Mouse (Mus musculus): ENCODE data around the gene Myh10.
A peak's percentile ranks its signal among the peaks of the same experiment; 100 is the strongest.

Gene Myh10

DNA sequence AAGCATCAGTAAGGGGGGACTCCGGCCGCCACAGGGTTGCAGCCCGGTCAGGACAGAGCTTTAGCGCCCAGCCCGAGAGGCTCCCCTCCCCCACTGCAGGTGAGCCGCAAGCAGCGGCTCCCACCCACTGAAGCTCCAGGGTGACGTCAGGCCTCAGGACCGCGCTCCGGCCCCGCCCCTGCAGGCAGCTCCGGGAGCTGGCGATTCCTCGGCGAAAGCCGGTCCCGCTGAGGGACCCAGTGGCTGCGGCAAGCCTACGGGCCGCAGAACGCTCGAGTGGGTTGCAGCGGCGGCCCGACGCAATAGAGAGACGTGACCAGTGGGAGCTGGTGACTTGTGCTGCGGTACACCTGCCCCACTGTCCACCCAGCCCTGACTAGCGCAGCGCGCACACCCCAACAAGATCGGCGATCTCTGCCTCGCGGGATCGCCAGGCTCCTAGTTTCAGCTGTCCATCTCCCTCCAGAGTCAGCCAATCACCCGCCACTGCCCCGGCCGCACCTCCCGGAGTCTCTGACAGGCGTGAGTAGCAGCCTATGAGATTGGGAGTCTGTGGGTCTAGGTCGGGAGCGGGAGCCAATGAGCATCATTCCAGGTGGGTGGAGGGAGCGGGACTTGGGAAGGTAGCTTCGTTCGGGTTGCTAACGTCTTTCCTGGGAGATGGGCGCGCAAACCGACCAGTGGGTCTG, at the start of gene Myh10:
TSS of gene Myh10 (plus strand) at position 239 of the 689 bp plus-strand sequence.
- DNase-seq (ENCODE audit: low read depth, low spot score) = peak; percentile 100

DNA sequence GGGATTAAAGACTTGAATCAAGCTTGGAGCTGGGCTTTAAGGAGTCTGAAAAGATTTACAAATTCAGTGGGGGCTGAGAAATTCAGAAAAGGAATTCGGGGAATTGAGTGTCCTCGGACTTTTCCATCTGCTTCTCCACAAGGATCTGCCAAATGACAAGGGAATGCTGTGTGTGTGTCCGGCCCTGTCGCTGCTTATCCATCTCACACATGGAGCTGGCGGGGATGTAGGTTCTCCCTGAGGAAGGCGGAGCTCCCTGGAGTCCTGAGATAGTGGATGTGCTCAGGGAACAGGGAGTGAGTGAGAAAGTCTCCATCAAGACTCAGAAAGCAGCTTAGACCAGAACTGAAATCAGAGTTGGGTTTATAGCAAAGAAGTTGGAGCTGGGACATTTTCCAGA, 46.6 kb upstream of the Myh10 start:
- no peak for DNase-seq (ENCODE audit: low read depth, low spot score)

DNA sequence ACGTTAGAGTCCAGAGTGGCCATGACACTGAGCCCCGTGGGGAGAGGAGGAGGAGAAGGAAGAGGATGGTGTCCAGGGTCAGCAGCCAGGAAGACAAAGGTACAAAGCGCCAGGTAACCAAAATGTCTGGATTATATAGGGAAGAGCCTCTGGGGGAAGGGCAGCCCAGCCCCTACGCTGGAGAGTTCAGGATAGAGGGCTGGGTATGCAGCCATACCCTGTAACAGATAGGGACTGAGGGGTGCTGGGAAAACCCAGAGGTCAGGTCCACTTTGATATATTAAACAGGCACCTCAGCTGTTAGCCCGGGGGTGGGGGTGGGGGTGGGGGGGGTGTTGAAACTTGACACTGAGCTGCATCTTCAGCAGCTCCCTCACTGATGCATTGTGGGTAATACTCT, 43.6 kb upstream of the Myh10 start:
- DNase-seq (ENCODE audit: low read depth, low spot score) = no peak

DNA sequence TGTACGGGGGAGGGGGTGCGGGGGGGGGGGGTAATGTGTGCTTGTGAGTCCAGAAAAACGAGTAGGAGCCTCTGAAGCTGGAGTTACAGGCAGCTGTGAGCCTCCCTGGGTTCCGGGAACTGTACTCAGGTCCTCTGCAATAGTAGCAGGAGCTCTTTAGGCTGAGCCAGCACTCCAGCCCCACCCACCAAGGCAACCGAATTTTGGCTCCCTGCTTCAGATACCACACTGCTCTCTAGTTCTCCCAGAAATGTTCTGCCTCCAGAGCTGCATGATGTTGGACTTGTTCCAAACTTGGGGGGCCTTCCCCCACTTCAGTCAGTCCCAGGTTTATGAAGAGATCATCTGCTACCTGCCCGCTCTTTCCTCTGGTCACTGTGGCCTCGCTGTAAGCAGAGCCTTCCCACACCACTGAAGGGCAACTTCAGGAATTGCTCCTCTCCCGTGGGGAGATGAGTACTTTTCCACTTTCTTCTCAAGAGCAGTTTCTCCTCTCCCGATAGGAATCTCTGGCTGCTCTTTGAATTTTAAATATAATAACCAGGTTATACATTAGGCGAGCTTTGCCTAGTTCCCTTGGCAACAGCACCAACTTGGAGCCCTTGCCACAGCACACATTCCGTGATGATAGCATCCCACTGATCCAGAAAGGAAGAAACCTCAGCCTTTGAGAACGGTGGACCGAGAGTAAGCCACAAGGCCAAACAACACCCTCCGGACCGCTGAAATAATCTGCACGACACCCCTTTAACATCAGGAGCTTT, 42.8 kb upstream of the Myh10 start:
- DNase-seq (ENCODE audit: low read depth, low spot score) = peak; percentile 50

DNA sequence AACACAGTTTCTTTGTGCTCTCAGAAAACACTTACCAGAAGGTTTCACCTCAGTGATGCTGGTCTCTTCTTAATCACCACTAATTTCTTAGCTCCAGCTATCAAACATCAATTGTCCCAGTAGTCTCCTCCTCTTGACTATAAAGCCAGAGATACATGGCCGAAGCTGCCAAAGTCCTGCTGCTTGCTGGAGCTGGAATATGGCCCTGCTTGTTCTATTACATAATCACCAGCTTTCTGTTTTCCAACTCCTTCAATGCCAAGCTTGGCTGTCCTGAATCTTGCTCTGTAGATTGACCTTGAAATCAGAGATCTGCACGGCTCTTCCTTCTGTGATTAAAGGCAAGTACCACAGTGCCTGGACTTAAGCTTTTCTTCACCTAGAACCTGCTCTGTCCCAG, 39.8 kb upstream of the Myh10 start:
- DNase-seq (ENCODE audit: low read depth, low spot score) = no peak

DNA sequence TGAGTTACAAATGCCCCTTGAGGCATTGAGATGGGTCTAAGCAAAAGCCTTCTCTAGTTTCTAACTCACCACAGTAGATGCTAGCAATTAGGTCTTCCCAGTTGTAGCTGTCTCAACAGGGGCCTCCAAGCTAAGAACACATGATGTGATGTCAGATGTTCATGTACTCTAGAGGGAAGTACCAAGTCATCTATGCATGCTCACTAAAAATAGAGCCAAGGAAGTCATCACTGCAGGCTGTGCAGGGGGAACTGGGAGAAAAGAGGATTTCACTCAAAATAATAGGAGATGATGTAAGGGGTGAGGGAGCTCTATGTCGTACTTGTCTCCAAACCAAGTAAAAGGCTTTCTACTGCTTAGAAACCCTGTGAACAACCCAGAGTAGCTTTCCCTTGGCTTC, 35.8 kb upstream of the Myh10 start:
- DNase-seq (ENCODE audit: low read depth, low spot score) = peak; percentile 46

DNA sequence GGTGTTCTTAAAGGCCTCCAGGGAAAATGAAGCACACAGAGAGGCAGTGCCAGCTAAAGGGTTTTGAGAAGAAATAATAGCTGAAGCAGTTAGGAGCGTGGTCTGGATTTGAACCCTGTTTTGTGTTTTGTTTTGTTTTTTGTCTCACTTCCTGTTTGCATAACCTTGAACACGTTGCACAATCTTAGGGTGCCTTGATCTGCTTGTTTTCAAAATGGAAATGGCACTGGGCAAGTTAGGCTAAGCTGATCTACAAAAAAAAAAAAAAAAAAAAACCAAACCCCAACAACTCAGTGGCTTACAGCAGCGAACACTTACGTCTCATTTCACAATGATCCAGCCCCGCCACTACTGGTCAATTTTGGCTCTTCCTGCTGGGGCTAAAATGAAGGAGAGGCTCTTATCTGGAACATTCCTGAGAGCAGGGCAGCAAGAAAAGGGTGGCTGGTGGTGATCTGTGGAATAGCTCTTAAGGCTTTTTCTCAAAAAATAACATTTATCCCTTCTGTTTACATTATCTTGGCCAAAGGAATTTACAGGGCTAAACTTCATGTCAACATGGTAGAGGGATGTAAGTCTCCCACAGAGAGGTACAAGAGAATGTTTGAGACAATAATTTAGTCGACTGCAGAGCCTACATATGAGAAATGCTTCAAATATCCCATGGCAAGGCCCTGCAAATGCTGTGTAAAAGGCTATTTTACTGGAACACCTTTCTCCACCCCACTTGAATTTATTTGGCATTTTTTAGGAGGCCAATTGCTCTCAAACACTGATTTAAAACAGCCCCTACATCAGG, 34.3 kb upstream of the Myh10 start:
- DNase-seq (ENCODE audit: low read depth, low spot score) = peak; percentile 12

DNA sequence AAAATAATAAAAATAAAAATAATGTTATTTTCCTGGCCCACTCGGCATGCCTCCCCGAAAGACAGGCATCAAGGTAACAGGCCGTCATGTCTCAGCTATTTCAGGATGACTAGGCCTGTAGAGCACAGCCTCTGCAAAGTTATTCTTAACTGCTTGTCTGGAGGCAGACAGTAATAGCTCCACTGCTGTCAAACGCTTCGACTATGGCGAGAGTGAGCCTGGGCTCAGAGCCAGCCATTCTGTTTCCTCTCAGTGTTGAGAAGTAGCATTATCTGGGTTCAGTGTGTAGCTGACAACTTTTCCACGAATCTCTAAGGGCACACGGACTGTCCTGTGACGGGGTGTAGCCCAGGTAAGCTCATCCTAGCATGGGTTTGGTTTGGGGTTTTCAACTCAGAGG, 33.5 kb upstream of the Myh10 start:
- peak; percentile 96 for DNase-seq (ENCODE audit: low read depth, low spot score)

DNA sequence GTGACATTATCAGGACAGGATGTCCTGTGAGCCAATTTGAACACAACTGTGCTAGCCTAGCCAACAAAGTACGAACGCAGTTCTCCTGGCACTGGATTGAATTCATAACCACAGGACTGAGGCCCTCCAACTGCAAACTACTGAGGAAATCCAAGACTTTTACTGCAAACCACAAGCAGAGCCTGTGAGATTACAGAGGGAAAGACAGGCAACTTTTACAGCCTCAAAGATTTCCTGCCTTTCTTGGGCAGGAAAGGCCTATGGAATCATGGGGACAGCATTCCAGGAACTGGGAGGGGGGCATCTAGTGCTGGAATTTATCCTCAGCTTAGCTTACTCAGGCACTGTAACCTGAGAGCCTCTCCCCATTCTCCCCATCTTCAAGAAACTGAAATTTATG, 26.0 kb upstream of the Myh10 start:
- DNase-seq (ENCODE audit: low read depth, low spot score) = no peak

DNA sequence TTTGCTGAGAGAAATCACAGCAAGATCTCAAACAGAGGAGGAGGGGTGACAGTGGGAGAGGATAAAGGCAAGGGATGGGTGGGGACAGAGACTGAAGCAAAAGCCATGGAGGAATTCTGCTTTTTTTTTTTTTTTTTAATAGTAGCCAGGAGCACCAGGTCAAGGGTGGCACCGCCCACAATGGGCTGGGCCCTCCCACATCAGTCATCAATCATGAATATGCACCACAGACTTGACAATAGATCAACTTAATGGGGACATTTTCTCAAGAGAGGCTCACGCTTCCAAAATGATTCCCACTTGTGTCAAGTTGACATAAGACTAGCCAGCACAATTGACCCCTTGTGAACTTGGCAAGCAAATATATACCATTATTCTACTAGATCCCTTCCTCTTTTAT, 25.1 kb upstream of the Myh10 start:
- DNase-seq (ENCODE audit: low read depth, low spot score) = no peak

DNA sequence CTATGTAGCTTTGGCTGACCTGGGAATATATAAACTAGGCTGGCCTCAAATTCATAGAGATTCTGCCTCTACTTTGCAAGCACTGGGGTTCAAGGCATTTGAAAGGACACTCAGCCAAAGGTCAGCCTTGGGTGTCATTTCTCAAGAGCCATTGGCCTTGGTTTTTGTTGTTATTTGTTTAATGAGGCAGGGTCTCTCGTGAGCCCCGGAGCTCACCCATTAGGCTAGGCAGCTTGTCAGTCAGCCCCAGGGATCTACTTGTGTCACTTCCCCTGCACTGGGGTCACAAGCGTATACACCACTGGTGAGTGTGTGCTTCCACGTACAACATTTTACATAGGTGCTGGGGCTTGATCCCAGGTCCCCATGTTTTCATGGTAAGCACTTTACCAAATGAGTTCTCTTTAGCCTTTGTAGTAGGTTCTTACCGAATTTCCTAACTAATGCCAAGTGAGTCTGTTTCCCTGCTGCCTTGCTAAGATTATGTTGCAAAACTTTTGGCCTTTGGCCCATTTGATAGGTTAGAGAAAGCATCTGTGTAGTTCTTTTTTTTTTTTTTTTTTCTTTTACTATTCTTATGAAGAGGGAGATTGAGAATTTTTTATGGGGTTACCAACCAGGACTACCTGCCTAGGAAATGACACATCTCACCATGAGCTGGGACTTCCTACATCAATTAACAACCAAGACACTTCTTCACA, 18.9 kb upstream of the Myh10 start:
- no peak for DNase-seq (ENCODE audit: low read depth, low spot score)

DNA sequence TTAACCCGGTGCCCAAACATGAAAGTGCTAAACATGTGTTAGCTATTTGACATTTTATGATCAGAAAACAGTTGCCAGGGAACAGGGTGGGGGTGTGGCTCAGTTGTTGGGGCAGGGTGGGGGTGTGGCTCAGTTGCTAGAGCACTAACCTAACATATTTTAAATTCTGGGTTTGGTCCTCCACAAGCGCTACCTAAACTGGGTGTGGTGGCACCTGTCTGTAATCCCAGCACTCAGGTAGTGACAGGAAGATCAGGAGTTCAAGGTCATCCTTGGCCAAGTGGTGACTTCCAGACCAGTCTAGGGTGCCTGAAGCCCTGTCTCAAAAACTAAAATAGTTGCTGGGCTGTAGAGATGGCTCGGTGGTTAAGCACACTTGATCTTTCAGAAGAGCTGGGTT, 17.3 kb upstream of the Myh10 start:
- DNase-seq (ENCODE audit: low read depth, low spot score) = no peak

DNA sequence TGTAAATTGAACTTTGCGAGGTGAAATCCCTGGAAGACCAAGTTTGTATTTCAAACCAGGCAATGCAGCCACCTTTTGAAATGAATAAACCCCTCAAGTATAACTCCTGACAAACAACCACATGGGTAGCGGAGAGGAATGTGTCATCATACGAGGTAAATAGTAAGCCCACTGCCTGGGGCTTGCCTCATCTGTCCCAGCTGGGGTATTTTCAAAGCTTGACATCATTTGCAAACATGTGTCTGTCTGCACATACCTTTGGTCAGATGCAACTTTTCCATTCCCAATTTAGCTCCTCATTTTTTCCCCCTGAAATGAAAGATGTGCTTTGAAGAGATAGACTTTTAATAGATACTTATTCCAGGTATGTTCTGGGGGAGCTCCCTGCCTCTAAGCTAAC, 16.7 kb upstream of the Myh10 start:
- DNase-seq (ENCODE audit: low read depth, low spot score) = no peak

DNA sequence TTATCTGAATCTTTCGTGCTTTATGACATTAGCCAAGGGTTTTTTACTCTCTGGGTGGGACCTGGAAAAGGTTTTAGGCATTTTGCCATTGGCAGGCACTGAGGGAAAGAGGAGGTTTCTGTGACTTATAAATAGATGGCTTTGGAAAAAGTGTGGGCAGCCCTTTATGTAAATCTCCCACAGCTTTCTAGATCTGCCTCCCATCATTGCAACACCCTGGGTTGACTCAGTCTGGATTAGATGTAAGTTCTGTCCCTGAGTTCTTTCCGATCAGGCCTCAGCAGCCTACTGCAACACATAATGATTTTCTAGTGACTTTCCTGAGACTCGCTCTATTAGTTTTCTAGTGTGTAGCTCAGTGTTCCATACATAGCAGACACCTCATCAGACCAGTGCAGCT, 16.1 kb upstream of the Myh10 start:
- DNase-seq (ENCODE audit: low read depth, low spot score) = peak; percentile 85

DNA sequence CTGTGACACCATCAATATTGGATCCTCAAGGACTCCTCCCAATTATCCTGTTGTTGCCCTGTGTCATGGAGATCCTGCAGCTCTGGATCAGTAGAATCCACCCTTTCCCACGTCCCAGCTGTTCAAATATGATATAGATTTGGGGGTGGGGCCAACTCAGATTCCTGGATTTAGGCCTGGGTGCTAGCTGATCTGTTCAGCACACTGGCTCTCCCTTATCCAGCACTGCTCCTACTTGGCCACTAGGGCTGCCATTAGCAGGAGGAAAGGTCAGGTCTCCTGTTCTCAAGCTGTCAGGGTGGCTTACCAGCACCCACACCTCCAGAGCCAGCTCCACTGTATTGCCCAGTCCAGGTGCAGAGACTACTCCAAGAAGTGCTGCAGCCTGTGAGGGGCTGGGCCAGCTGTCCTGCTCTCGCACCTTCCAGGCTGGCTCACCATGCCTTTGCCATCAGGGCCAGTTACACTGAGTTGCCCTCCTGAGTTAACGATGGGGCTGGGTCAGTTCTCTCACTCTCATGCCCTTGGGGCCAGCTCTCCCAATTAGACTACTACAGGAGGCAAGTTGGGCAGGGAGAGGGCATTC, 10.0 kb upstream of the Myh10 start:
- DNase-seq (ENCODE audit: low read depth, low spot score) = no peak

DNA sequence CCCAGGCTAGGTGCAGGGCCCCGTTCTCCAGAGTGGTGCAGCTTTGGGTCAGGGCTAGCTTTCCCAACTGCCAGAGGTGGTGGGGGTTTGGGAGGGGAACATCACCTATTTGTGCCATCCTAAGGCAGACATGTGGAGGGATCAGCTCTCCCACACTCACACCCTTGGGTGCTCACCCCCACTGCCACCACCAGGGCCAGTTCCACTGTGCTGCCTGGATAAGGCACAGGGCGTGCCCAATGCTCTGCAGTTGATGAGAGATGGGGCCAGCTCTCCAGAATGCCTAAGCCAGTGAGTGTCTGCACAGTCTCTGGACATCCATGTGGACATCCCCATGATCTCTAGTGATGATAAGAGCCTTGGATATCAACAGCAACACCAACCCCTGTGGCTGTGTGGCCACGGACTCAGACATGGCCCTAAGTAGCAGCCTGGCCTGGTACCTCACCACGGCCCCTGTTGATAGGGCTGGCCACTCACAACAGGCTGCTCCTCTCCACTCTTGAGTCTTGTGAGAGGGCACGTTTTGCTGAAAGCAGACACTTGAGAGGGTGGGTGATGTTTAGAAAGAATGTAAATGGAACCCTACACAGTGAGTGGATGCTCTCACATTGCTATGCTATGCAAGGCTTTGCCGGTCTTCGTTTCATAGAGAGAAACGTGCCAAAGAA, 9.1 kb upstream of the Myh10 start:
- DNase-seq (ENCODE audit: low read depth, low spot score) = no peak

DNA sequence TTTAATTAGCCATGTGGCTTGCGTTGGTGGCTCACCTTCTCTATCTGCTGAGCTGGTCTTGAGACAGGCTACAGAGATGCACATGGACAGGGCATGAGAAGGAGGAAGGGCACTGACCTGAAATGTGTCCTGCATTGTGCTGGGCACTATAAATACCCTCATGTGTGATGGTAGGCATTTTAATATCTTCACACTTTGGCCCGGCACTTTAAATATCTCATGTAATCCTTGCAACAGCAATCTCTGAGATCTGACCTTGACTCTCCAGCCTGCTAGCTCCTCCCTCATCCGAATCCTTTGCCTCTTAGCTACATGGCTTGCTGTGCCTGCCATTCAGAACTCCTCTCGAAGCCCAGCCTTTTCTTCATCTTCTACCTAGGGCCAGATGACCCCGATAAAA, 5.4 kb upstream of the Myh10 start:
- no peak for DNase-seq (ENCODE audit: low read depth, low spot score)

DNA sequence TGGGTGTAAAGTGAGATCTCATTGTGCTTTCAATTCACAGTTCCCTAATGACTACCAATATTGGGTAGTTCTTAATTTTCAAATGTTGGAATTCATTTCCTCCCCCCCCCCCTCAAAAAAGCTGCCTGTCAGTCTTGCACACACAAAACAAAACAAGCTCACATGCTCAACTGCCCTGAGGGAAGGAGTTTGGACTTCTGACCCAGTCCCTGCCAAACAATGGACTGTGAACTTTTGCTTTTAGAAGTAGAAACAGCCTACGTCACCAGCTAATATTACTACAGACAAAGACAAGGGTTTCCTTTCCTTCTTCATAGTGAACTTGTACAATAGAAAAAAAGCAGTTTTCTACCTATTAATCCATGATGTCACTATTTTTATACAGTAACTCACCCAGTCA, 2.1 kb upstream of the Myh10 start:
- no peak for DNase-seq (ENCODE audit: low read depth, low spot score)

DNA sequence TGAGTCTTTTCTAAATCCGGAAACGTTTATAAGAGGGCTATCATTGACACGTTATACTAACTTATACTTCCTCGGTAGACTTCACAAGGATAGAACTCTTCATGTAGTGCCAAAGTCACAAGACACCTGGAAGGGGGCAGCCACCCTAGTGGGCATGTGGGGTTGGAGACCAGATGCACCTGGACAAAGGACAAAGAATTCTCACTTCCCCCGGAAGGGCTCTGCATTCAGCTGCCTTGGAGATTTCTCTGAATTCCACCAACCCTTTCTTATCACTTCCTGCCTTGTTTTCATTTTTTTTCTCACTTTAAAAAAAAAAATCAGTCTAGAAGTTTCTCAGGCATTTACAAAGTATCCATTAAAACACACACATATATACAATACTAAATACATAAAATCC, 894 bp upstream of the Myh10 start:
- DNase-seq (ENCODE audit: low read depth, low spot score) = no peak

DNA sequence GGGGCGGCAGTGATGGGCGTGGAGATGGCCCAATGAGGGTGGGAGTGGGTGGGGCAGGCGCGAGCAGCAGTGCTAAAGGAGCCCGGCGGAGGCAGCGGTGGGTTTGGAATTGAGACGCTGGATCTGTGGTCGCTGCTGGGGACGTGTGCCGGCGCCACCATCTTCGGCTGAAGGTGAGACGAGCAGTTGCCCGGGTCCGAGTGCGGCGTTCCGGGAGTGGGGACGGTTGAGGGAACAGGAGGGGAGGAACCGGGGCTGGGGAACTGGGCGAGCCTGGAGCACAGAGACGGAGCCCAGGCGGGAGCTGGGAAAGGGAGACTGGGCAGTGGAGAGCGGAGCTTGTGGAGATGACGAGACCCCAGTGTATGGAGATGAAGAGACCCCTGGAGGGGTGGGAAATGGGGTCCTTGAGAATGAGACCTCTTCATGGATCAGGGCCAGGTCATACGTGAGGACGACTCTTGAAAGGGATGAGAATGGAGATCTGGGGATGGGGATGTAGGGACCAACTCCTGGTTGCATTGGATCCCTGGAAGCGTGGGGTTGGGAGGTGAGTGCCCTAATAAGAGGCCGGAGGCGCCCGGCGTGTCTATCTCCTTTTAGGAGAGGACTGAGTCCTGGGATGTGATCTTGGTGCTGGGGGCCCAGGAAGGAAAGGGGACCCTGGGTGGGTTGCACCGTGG, 792 bp downstream of the Myh10 start:
- DNase-seq (ENCODE audit: low read depth, low spot score) = no peak

All from telencephalon, adult 2 months (tissue).